Mouse (Mus musculus) lung, postnatal 0 days (tissue): ENCODE results near the gene Shc4. TPM values are rescaled to one million over a fixed set of nuclear protein-coding genes. Genes with fewer than 3 reads are reported as not detected.
A peak's percentile ranks its signal among the peaks of the same experiment; 100 is the strongest.

Experiments used
- ATAC-seq: fragments of 200-750 bp; cut with Nextera tagmentation; 2 replicates; pipeline ENCODE4 v1.8.0; 2017; ENCODE audit warnings: moderate library complexity
- DNase-seq: peaks from one replicate; pipeline ENCODE4 v3.0.0-alpha.2; 2016; ENCODE audit warnings: low spot score
- H3K27ac ChIP-seq: fragments of 300-500 bp; sonication (generic); 2 replicates; pipeline ENCODE4 v1.5.1; 2014; ENCODE audit warnings: antibody characterized with exemption, mild to moderate bottlenecking, low read length, mixed read lengths
- H3K27me3 ChIP-seq: fragments of 300-500 bp; sonication (generic); replicated peaks from 2 replicates; pipeline ENCODE4 v1.6.1; 2014; ENCODE audit warnings: low read length, mixed read lengths; ENCODE audit not compliant: insufficient read depth
- H3K36me3 ChIP-seq: fragments of 300-500 bp; sonication (generic); 2 replicates; pipeline ENCODE4 v1.6.1; 2014; ENCODE audit warnings: low read length, mixed read lengths; ENCODE audit not compliant: insufficient read depth
- H3K4me1 ChIP-seq: fragments of 300-500 bp; sonication (generic); 2 replicates; pipeline ENCODE4 v1.6.1; 2014; ENCODE audit warnings: antibody characterized with exemption, low read depth, low read length, mixed read lengths; ENCODE audit not compliant: insufficient read depth
- H3K4me2 ChIP-seq: fragments of 300-500 bp; sonication (generic); replicated peaks from 2 replicates; pipeline ENCODE4 v1.6.1; 2014; ENCODE audit warnings: low read depth, mild to moderate bottlenecking, low read length, moderate library complexity, mixed read lengths
- H3K4me3 ChIP-seq: fragments of 300-500 bp; sonication (generic); 2 replicates; pipeline ENCODE4 v1.5.1; 2014; ENCODE audit warnings: low read depth, low read length
- H3K9ac ChIP-seq: fragments of 300-500 bp; sonication (generic); replicated peaks from 2 replicates; pipeline ENCODE4 v1.6.1; 2014; ENCODE audit warnings: low read depth, mild to moderate bottlenecking
- H3K9me3 ChIP-seq: fragments of 300-500 bp; sonication (generic); 2 replicates; pipeline ENCODE4 v1.6.1; 2016; ENCODE audit warnings: low read length, mixed read lengths
- CTCF ChIP-seq: IDR thresholded peaks from 2 replicates; pipeline ENCODE4 v1.5.1; 2016; ENCODE audit warnings: antibody characterized with exemption, mild to moderate bottlenecking
- EP300 ChIP-seq: IDR thresholded peaks from 2 replicates; pipeline ENCODE4 v1.6.1; 2016; ENCODE audit warnings: antibody characterized with exemption, mild to moderate bottlenecking, control low read depth
- WGBS: fragments of 180-500 bp; shearing (Covaris S2); extraction: QIAGEN DNeasy Blood & Tissue Kit; methylation state at CpG from one replicate; pipeline ENCODE4 v1.1.7; 2014; 5-methylcytosine and 5-hydroxymethylcytosine counted together
- polyA plus RNA-seq: library from polyadenylated mRNA; unstranded; fragments of >200 nt; fragmentation: Nextera tagmentation; extraction: Ambion mirVana; gene quantifications from 2 replicates; pipeline ENCODE4 v1.2.1, GENCODE M21; 2015

Shc4 gene
- polyA plus RNA-seq, 1 experiment from 2014 or later = 0.72 TPM

GRCm38 (mm10) chr2:125653286-125653685 is 70.7 kb downstream of the Shc4 start:
- no peak overlapping the region for H3K4me2 ChIP-seq
- H3K36me3 ChIP-seq = no peaks in the 10 kb centered on the region
- 89% methylated on average over 2 of the region's 2 CpGs for WGBS
- H3K9me3 ChIP-seq = no peaks in the 10 kb centered on the region
- DNase-seq = no peak
- H3K27ac ChIP-seq = no peak overlapping the region
- no peak overlapping the region for H3K4me3 ChIP-seq
- no peak for ATAC-seq
- no peaks in the 10 kb centered on the region for H3K4me1 ChIP-seq
- H3K9ac ChIP-seq = no peak overlapping the region
- TF ChIP-seq CTCF (no peak), EP300 (no peak)
- H3K27me3 ChIP-seq = no peaks in the 10 kb centered on the region

- Histone ChIP-seq H3K27me3 (no peaks in the 10 kb centered on the region), H3K36me3 (no peaks in the 10 kb centered on the region), H3K9me3 (no peaks in the 10 kb centered on the region), H3K9ac (no peak overlapping the region), H3K4me3 (no peak overlapping the region), H3K4me2 (0 out of 2 replicates have a peak overlapping the region, but pooled peaks have one; percentile 32), H3K4me1 (no peaks in the 10 kb centered on the region), H3K27ac (no peak overlapping the region)
- 55% methylated on average over 8 of the region's 8 CpGs for WGBS
- no peak for DNase-seq
- TF ChIP-seq EP300 (no peak), CTCF (no peak)
- ATAC-seq = no peak
Observed at GRCm38 (mm10) chr2:125651563-125651962, 72.4 kb downstream of the Shc4 start.

DNA sequence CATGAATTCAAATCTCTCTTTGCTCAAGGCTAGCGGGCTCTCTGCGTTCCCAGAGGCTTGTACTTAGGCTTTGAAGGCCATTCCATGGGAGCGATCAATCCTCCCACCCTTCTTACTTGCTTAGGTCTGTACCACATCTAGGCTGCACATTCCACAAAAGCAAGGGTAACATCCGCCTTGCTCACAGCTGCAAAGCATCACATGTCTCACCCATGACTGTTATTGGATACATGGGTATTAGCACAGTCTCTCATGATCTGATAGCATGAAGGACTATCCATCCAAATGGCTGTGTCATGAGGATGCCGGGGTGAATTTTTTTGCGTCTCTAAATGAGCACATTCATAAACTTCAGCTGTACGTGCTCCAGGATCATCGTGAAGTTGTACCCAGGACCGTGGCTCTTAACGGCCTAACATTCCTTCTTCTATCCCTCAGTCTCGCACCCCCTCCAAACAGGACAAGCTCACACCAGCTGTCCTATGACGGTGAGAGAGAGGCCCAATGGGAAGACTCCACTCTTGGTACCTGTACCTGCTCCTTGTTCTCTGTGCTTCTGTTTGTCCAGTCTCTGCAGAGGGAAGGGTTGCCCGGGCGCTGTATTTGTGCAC is 73.1 kb downstream of the Shc4 start:
- Histone ChIP-seq H3K4me3 (no peak overlapping the region), H3K9me3 (no peaks in the 10 kb centered on the region), H3K27ac (0 out of 2 replicates have a peak overlapping the region, but pooled peaks have one; percentile 26), H3K27me3 (no peaks in the 10 kb centered on the region), H3K36me3 (no peaks in the 10 kb centered on the region), H3K4me1 (no peaks in the 10 kb centered on the region), H3K4me2 (no peak overlapping the region), H3K9ac (no peak overlapping the region)
- 71% methylated on average over 14 of the region's 14 CpGs for WGBS
- DNase-seq (peak; percentile 28), ATAC-seq (peak; percentile 74)
- TF ChIP-seq EP300 (no peak), CTCF (no peak)

DNA sequence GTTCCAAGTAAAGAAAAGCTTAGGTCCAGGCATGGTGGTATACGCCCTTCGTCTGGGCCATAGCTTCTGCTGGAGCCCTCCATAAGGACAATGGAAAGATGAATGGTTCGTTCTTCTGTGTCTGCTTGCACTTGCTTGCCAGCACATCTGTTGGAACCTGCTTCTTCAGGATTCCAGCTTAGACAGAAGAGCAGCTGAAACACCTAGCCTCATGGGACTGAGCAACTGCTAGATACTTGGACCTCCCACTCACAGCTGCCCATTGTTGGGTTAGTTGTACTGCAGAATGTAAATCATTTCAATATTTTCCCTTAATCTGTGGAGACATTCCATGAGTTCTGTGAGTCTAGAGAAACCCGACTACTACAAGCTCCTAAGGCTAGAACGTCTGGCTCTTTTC is 73.9 kb downstream of the Shc4 start:
- H3K4me2 ChIP-seq = no peak overlapping the region
- H3K27me3 ChIP-seq = no peaks in the 10 kb centered on the region
- 83% methylated on average over 5 of the region's 5 CpGs for WGBS
- H3K9me3 ChIP-seq = no peaks in the 10 kb centered on the region
- ATAC-seq (no peak), DNase-seq (no peak)
- H3K4me1 ChIP-seq = no peaks in the 10 kb centered on the region
- no peak overlapping the region for H3K4me3 ChIP-seq
- no peak overlapping the region for H3K9ac ChIP-seq
- H3K36me3 ChIP-seq = no peaks in the 10 kb centered on the region
- no peak overlapping the region for H3K27ac ChIP-seq
- no peak for TF ChIP-seq EP300
- TF ChIP-seq CTCF = no peak

GRCm38 (mm10) chr2:125644912-125645311 is 79.0 kb downstream of the Shc4 start:
- WGBS = 88% methylated on average over 6 of the region's 6 CpGs
- DNase-seq = no peak
- TF ChIP-seq EP300 (no peak), CTCF (no peak)

DNA sequence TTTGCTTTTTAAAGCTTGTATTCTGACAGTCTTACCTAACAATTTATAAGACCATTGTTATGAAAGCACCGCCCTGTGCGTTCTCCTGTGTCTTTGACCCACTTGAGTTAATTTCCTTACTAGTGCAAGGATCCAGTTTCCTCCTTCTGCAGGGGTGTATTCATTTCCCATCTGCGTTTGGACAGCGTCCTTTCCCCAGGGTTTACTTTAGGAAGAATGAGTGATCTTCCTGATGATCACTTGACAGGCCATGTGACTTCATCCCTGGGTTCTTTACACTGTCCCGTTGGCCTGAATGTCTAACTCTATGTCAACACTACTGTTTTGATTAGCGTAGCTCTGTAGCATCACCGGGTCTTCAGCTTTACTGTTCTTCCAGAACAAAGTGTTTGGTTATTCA is 86.6 kb downstream of the Shc4 start:
- H3K27ac ChIP-seq = no peak overlapping the region
- no peak for DNase-seq
- no peak overlapping the region for H3K4me3 ChIP-seq
- whole genome bisulfite sequencing = 54% methylated on average over 7 of the region's 7 CpGs
- no peak overlapping the region for H3K9ac ChIP-seq
- H3K36me3 ChIP-seq = no peaks in the 10 kb centered on the region
- H3K27me3 ChIP-seq = no peaks in the 10 kb centered on the region
- H3K4me2 ChIP-seq = no peak overlapping the region
- no peaks in the 10 kb centered on the region for H3K9me3 ChIP-seq
- ATAC-seq = no peak
- TF ChIP-seq CTCF (no peak), EP300 (no peak)
- no peaks in the 10 kb centered on the region for H3K4me1 ChIP-seq

More at GRCm38 (mm10) chr2:125644912-125645311, 79.0 kb downstream of the Shc4 start:
- Histone ChIP-seq H3K9me3 (no peaks in the 10 kb centered on the region), H3K4me2 (no peak overlapping the region), H3K36me3 (no peaks in the 10 kb centered on the region), H3K4me3 (no peak overlapping the region), H3K27ac (no peak overlapping the region), H3K9ac (no peak overlapping the region), H3K27me3 (no peaks in the 10 kb centered on the region), H3K4me1 (no peaks in the 10 kb centered on the region)
- ATAC-seq = no peak

DNA sequence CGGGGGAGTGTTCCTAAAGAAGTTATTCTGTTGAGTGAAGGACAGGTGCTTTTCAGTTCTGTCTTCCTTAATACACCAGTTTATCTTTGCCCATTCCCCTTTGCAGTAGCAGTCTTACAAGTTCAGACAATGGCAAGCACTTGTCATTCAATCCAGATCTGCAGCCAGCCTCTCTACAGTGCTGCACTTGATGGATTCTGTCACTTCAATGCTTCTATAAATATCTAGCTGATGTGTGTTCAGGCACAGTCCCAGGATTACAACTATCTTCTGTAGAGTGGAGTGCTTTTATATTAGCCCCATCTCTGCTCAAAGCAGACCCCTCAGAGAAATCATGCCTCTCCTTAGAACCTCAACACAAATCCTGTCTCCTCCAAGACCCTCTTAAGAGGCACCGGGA is 93.9 kb downstream of the Shc4 start:
- Histone ChIP-seq H3K9ac (no peak overlapping the region), H3K36me3 (no peaks in the 10 kb centered on the region), H3K4me3 (no peak overlapping the region), H3K27ac (no peak overlapping the region), H3K4me2 (no peak overlapping the region), H3K9me3 (no peaks in the 10 kb centered on the region), H3K27me3 (no peaks in the 10 kb centered on the region), H3K4me1 (no peaks in the 10 kb centered on the region)
- no peak for TF ChIP-seq EP300
- no peak for TF ChIP-seq CTCF
- 96% methylated on average over 2 of the region's 2 CpGs for WGBS
- DNase-seq (no peak), ATAC-seq (no peak)
